Mouse (Mus musculus): ENCODE results near the gene Ralbp1.

- no peak for TF ChIP-seq CTCF (IDR thresholded peaks at IDR 0.05; ENCODE audit: control insufficient read depth, insufficient read depth, insufficient replicate concordance, low read depth, low read length)
- no peak for TF ChIP-seq POLR2A (IDR thresholded peaks at IDR 0.05; ENCODE audit: control insufficient read depth, low read depth, low read length)
Measured at GRCm38 (mm10) chr17:65865265-65865664, 20.3 kb downstream of the Ralbp1 start.
